Mouse (Mus musculus) retina, postnatal 1 day (tissue): ENCODE data around the gene Ephb4.
A peak's percentile ranks its signal among the peaks of the same experiment; 100 is the strongest.

Source experiments
- DNase-seq: peaks from one replicate; pipeline ENCODE4 v3.0.0-alpha.2; 2012

Gene Ephb4

DNA sequence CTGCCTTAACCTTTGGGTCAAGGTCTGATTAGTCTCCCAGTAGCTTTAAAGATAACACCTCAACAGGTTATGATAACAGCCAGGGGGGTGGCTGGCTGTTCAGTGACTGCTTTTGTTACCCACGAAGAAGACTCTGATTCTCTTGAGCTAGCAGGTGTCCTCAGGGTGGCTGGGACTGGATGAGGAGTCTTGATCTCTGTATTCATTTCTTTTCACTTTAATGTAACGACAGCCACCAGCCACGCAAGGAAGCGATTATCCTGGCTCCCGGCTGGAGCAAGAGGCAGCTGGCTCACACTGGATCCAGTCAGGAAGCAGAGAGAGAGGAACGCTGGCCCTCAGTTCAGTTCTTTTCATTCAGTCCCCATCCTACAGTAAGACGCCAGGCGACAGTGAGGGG is 12.7 kb upstream of the Ephb4 start:
- no peak for DNase-seq

DNA sequence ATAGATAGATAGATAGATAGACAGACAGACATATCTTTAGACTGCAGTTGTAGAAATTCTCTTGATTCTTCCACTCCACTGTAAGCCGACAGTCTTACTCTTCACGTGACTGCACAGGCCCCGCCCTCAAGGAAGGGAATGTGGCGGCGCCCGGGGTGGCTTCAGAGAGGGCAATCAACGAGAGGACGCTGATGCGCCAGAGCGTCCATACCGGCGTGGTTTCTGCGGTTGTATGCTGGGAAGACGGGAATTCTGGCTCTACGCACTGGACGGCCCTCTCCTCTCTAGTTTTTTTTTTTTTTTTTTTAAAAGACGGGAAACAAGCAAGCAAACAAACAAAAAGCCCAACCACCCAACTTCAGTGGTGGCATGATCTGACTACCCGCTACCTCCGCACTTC is 11.7 kb upstream of the Ephb4 start:
- peak; percentile 95 for DNase-seq

DNA sequence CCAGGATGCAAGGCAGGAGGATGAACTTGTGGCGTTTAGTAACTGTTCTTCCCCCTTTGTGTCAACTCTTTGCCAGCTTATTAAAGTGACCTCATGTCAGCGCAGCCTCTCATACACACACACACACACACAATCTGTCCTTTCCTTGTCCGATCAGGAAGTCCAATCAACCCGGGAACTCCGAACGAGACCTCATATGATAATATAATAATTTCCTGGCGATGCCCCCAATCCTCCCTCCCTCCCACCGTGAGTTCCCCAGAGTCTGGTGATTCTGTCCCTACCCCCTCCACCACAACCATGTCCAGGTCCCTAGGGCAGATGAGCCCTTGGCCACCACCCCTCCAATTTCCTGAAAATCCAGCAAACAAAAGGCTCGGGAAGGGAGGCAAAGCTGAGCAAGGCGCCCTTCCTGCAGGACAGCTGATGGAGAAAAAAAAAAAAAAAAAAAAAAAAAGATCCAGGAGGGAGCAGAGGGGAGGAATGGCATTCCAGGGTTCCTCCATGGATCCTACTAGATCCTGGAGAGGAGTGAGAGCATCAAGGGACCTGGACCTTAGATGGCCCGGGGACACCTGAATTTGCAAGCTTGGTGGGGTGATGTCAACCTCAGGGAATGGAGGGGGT is 11.1 kb upstream of the Ephb4 start:
- no peak for DNase-seq

DNA sequence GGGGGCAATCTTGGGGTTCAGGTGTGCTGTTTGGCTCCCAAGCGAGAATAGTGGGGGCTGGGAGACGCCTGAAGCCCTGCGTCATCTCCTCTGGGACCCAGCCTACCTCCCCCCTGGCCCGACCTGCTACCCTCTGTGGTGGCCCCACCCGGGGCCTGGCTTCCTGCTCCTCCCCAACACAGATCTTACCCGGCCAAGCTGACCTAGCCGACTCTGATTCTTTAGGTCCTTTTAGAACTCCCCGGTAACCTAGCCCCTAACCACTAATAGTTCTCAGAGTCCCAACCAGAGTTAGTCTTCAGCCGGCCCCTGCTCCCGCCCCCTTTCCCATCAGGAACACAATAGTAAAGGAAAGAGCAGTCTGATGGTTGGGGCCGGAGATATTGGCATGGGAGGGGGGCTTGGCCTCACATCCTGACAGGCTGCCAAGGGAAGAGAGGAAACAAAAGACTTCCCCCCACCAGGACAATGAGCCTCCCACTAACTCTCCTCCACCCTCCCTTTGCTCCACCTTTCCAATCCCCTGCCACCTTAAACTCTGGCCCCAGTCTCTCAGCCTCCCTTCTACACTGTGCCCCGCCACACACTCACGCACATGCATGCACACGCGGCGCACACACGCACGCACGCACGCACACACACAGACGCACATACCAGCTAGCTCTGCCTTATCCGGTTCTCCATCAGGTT is 10.5 kb upstream of the Ephb4 start:
- DNase-seq, result peak; percentile 46

DNA sequence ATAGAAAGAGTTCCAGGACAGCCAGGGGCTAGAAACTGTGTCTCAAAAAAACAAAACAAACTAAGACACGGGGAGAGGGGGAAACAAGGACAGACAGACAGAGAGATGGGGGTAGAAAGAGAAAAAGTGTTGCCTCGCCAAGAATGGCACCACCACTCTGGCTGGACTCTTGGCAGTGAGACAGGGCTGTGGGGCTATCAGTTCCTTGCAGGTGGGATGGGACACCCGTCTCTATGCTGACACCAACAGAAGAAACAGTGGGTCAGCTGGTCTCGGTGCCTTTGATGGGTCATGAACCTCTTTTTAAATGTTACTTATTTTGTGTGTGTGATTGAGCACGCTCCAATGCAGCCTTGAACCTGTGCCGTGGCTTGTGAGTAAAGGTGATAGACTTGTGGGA is 9.7 kb upstream of the Ephb4 start:
- no peak for DNase-seq

DNA sequence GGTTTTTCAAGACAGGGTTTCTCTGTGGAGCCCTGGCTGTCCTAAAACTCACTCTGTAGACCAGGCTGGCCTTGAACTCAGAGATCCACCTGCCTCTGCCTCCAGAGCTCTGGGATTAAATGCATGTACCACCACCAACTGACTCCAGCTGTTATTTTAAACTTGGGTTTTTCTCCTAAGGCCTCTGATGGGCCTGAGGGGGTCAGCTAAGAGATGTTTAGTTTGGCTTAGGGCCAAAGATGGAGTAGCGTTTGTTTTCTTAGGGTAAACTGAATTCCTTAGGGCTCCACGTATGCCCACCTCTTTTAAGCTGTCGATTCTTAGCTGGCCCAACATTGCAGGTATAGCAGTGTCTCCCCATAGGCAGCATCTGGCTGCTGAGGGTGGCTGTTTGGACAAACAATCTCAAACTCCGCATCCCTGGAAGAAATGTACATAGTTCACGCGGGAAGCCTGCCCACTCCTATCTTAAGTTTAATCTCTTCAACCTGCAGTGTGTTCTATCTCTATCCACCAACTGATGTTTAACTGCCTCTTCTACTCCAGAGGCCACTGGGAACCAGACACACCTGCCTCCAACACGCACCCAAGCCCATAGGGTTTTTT is 7.4 kb upstream of the Ephb4 start:
- DNase-seq, result no peak

DNA sequence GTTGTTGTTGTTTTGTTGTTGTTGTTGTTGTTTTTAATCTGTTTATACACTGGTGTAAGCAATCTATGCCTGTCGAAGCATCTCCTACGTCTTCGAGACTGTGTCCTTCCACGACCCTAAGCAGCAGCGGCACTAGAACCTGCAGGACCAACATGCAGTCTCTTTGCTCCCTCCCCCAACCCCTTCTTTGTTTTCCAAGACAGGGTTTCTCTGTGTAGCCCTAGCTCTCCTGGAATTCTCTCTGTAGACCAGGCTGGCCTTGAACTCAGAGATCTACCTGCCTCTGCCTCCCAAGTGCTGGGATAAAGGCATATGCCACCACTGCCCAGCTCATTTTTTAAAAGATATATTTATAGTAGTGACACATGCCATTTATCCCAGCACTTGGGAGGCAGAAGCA is 6.5 kb upstream of the Ephb4 start:
- no peak for DNase-seq

DNA sequence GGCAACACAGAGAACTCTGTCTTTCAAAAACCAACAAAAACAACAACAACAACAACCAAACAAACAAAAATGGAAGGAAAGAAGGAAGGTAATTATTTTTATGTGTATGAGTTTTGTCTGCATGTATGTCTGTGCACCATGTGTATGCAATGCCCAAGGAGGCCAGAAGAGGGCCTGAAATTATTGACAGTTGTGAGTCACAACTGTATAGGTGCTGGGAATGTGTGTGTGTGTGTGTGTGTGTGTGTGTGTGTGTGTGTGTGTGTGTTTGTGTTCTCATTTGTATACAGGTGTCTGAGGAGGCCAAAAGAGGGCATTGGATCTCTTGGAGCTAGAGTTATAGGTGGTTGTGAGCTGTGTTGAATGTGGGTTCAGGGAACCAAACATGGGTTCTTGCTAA is 6.0 kb upstream of the Ephb4 start:
- no peak for DNase-seq

DNA sequence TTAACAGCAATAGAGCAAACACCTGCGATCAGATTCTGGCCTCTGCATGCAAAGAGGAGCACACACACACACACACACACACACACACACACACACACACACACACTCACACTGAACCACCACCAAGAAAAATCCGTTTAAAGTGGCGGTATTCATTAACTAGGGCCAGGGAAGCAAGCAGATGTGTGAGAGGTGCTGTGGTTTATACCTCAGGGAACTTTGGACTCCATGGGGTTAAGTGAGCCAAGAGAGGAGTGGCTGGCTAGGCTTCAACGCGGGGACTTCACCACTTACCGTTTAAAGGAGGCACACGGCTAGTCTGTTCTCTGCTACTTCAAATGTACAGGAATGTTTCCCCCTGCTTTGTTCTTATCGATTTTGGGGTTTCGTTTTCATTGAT is 4.1 kb upstream of the Ephb4 start:
- no peak for DNase-seq

DNA sequence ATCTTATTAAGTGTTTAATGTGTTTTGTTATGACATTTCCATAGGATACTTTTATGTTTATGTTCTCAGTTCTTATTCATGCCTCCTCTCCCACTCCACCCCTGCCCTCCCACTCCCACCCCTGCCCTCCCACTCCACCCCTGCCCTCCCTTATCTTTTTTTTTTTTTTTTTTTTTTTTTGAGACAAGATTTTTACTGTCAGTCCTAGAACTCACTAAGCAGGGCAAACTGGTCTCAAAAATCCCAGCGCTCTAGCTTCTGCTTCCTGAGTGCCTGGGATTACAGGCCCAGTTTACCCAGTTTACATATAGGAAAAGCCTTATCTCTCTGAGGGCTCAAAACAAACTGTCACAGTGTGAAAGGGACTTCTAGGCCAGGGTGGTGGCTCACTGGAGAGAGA is 3.5 kb upstream of the Ephb4 start:
- DNase-seq, result no peak

DNA sequence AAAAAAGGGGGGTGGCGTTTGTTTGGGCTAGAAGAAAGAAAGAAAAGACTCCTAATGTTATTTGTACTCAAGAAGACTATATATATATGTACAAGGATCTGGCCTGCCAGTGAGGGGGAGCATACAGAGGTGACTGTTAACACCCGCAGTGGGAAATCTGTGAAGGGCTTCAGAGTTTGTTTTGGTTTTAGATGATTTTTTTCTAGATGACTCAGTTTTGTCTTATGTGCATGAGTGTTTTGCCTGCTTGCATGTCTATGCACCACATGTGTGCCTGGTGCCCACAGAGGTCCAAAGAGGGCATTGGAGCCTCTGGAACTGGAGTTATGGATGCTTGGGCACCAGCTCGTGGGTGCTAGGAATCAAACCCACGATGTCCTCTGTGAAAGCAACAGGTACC is 2.9 kb upstream of the Ephb4 start:
- DNase-seq, result no peak

DNA sequence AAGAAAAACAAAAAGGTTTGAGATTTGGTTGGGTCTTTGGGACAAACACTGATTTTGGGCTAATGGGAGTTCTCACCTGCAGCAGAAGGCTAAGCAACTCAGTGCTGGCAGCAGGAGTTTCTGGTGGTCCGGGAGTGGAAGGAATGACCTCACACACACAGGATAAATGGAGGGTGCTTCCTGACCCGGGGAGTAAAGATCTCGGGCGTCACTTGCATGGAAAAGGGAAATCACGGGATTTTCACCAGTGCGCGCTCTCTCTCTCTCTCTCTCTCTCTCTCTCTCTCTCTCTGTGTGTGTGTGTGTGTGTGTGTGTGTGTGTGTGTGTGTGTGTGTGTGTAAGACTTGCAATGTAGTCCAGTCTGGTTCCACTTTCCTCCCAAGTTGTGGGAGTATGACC is 2.1 kb upstream of the Ephb4 start:
- DNase-seq, result no peak

DNA sequence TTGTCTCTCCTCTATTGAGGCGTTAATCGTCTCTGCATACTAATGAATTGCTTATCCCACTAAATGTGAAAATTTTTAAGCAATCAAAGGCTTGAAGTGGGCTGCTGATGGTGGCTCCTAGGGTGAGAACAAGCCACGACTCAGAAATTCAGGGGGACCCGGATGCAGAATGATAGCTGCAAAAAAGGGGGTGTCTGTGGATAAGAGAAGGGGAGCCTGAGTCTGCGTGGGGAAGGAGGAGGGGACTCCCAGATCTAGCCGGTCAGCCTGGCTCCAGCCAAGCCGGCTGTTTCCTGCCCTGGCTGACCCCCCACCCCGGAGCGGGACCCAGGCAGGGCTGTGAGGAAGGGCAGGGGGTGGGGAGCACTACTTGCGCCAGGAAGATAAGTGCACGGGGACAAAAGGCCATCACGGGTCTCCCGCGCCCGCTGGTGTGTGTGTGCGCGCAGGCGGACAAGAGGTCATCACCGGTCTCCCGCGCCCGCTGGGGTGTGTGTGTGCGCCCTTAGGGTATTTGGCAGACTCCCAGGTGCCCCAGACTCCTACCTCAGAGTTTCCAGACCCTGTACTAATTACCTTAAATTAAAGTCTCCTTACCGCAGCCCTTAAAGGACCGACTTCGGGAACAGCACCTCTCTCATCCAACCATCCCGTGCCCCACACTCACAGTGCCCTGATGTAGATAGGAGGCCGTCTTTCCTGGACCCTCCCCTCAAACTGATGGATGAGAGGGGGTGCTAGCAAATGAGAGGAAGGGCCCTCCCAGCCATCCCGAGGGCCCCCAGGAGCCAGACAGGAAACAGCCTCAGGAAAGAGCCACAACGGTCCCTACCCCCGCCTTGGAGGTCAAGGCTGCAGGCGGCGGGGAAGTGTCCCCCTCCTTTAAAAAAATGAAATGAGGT is 1.2 kb upstream of the Ephb4 start:
- peak; percentile 48 for DNase-seq

DNA sequence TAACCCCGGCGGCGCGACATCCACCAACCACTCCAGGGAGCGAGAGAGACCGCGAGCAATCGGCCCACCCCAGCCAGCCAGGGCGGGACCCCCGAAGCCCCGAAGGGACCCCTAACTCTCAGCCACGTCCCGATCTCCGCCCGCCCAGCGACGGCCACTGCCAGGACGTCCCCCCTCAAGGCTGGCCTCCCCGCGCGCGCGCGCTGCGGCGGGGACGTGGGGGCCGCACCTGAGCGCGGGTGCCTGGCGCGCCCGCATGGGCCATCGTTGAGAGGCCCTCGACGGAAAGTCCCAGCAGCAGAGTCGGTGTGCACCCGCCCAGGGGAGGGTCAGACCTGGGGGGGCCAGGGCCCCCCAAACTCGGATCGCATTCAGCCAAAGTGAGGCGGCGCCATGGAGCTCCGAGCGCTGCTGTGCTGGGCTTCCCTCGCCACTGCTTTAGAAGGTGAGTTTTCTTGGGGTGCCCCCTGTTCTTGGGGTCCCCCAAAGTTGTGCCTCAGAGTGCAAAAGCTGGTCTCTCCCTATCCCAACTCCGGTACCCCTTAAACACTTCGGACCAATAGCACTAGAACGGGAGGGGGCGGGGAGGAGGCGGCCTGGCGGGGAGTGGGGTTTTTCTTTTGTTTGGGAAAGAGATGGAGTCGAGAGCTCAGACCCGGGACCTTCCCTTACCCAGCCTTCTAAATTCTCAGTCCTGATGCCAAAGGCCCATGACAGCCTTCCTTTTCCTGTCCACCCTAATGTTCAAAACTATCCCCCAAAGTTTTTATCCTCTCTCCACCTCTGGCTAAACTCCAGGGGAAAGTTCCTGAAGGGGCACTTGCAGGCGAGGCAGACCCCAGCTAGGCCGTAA is 522 bp downstream of the Ephb4 start:
- peak; percentile 7 for DNase-seq

DNA sequence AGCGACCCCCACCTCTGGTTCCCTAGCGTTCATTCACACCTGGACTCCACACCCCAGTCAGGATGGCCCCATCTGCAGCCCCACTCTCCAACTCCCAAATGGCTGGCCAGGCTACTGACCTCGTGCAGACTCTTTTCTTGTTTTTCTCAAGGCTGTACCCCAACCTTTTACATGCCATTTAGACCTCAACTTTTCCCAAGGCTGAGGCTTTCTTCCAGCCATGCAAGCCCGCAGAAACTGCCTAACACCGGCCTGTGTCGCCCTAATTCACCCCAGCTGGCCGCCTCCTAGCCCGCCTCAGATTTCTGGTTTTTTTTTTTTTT is 1.1 kb downstream of the Ephb4 start:
- DNase-seq, result no peak

DNA sequence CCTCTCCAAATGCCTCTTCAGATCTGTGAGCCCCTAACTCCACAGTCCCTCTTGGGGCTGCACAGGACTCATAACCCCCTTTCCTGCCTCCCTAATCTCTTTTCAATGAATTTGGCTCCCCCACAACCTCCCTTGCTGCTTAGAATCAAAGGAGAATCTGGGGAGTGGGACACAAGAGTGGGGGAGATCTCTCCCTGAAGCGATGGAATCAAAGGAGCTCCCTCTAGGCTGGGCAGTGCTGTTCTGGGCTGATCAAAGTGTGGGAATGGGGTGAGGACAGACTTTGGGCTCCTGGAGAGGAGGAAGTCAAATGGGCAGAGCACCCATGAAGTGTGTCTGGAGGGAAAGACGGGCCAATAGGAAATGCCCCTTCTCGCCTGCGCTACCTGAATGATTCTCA is 1.5 kb downstream of the Ephb4 start:
- peak; percentile 10 for DNase-seq

DNA sequence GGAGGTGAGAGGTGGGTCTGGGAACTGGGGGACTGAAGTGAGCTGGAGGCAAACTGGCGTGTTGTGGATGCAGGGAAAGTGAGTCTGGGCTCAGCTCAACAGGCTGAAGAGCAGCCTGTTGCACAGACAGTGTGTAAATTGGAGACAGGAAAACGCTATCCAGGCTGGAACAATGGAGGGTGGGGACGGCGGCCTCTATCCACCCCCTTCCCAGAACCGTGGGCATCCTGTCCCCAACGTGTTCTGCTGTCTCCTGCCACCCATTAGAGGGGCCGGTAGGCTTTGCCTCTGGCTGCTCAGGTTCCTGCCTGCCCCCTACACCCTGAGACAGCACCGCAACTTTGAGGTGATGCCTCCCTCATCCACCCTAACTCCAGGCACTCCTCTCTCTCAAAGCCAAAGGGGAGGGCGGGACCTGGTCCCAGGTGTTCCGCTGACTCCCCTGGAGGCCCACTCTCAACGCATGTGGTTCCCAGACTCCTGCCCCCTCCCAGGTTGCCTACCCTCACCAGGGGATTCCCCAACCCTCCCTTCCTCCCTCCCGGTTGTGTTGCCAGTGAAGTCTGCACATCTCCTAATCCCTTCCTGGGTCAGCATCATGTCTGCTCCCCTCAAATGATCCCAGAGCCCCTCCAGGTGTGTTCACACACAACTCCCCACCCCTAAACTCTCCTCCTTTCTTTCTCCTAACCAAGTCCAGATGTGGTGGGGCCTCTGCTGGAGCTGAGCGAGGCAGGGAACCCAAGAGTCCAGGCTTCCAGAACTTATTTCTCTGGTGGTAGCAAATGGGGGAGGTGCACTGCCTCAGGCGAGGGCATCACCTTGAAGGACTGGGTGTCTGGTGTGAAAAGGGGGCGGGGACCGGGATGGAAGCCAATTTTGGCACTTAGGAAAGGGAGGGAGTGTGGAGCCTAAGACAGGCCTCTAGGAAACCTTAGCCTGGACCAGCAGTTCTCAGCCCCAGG is 2.4 kb downstream of the Ephb4 start:
- peak; percentile 38 for DNase-seq

DNA sequence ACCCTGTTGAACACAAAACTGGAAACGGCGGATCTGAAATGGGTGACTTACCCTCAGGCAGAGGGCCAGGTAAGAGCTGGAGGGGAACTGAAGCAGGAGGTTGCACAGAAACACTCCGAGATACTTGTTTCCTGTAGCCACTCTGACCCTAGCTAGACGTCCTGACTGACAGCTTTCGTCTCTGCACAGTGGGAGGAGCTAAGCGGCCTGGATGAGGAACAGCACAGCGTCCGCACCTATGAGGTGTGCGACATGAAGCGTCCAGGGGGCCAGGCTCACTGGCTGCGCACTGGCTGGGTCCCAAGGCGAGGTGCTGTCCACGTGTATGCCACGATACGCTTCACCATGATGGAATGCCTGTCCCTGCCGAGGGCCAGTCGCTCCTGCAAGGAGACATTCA is 4.2 kb downstream of the Ephb4 start:
- DNase-seq, result no peak

DNA sequence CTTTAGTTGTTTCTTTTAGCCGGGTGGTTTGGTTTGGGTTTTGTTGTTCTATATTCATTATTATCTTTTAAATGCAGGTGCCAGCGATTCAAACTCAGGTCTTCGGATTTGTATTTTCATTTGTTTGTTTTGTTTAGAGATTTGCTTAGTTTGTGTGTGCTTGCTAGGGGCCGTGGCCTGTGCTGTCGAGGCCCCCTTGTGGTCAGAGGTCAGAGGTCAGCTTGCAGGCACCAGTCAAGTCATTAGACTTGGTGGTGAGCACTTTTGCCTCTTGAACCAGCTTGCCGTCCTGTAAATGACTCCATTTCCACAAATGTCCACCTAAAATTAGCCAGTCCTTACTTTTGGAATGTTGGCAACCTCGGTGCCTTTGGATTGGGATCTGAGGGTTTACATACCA is 8.5 kb downstream of the Ephb4 start:
- DNase-seq, result no peak

DNA sequence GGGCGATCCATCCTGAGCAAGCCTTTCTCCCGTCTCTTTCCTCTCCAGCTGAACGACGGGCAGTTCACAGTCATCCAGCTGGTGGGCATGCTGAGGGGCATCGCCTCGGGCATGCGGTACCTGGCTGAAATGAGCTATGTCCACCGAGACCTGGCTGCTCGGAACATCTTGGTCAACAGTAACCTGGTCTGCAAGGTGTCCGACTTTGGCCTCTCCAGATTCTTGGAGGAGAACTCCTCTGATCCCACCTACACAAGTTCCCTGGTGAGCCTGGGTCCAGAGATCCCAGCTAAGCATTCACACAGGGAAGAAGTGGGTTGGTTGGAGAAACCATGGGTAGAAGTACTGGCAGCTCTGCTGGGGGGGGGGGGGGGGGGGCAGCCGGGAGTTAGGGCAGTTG is 19.8 kb downstream of the Ephb4 start:
- no peak for DNase-seq

DNA sequence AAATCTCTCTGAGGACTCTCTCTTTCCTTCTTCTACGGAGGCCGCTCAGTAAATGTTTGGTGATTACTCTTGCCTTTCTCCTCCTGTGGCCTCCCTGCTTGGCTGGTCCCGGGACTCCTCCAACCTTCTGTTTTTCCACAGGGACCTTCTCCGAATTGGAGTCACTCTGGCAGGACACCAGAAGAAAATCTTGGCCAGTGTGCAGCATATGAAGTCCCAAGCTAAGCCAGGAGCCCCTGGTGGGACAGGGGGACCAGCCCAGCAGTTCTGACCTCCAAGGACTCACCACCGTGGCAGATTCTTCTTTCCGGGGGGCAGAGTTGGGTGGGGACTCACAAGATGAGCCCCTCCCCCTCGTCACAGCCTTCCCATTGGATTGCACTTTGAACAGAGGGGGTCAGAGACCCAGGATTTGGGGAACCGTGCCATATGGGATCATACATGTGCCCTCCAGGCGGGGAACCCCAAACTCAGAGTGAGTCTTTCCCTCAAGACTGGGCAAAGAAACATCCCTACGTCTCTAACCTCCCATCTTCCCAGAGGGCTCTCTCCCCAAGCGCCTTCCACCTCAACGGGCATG is 23.6 kb downstream of the Ephb4 start:
- no peak for DNase-seq
